Mouse (Mus musculus): ENCODE data around the gene Mtor.

- TF ChIP-seq CTCF (IDR thresholded peaks at IDR 0.05; ENCODE audit: borderline replicate concordance, insufficient read depth, low read depth, low read length) (no peak), POLR2A (IDR thresholded peaks at IDR 0.05; ENCODE audit: borderline replicate concordance, insufficient read depth, low read length) (peak; percentile 72)
These were observed at the start of gene Mtor for GRCm38 (mm10) chr4:148448179-148448852.
